Mouse (Mus musculus) olfactory bulb, adult 2 months (tissue): ENCODE measurements at regions not wholly inside any gene's neighbourhood (a gene's known extent, or its start where the extent isn't known, plus 50 kb on each side); places are given as distances from the start of the nearest gene placed in this dataset.

Experiments used
- CTCF ChIP-seq: fragments of 200-500 bp; IDR thresholded peaks from 2 replicates; pipeline ENCODE4 v1.5.1; 2012; ENCODE audit warnings: low read depth, mild to moderate bottlenecking, low read length, moderate library complexity; ENCODE audit not compliant: insufficient read depth
- POLR2A ChIP-seq: fragments of 200-500 bp; IDR thresholded peaks from 2 replicates; pipeline ENCODE4 v1.6.1; 2012; ENCODE audit warnings: mild to moderate bottlenecking, low read depth, low read length, moderate library complexity; ENCODE audit not compliant: insufficient read depth

DNA sequence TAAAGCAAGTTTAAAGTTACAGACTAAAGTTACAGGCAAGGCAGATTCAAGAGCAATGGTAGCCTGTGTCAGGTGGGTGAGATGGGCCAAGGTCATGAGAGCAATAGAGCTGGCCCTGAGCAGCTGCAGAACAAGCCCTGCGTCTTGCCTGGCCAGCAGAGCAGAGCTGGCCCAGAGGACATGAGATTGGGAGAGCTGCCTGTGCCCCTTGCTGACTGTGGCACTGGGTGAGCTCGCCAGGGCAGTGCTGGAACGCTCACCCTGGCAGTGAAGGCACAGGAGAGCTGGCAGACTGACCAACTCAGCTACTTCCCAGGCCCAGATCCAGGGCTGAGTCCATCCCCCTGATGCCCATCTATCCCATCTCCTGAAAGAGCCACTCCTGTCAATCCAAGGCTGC, 53.7 kb upstream of the Caprin1 start:
- TF ChIP-seq CTCF, result no peak; the same call in 1 of the 2 replicates
- TF ChIP-seq POLR2A, result no peak
